Mouse (Mus musculus) adrenal gland, adult 8-10 months (tissue): Measurements from ENCODE around the gene Olfr1431. TPM values are rescaled to one million over a fixed set of nuclear protein-coding genes. Genes with fewer than 3 reads are reported as not detected.
"Not testable (repeated sequence)": the region's sequence is repeated elsewhere in the genome, so short reads cannot be mapped to it uniquely, and the experiment has no call there.

ENCODE experiments used
- DNase-seq: peaks from one replicate; pipeline ENCODE4 v3.0.0; 2022
- total RNA-seq, 4 experiments: library from RNA; stranded (reverse); gene quantifications; 2 replicates each; pipeline ENCODE4 v1.2.4; 2022

Olfr1431 gene
- total RNA-seq, result not detected

GRCm38 (mm10) chr19:12200334-12200733 lies at the start of gene Olfr1431:
TSS of gene Olfr1431 (plus strand) at chr19:12200634.
- no peak for DNase-seq

- DNase-seq, result not testable (repeated sequence)
Observed at GRCm38 (mm10) chr19:12170062-12170599, 30.3 kb upstream of the Olfr1431 start, which contains the start of gene Olfr1555-ps1. TSS of gene Olfr1555-ps1 (minus strand) at chr19:12170112.

GRCm38 (mm10) chr19:12175431-12175830 lies 25.0 kb upstream of the Olfr1431 start:
- DNase-seq, result not testable (repeated sequence)

- not testable (repeated sequence) for DNase-seq
Observed at GRCm38 (mm10) chr19:12199076-12199475, 1.4 kb upstream of the Olfr1431 start.

GRCm38 (mm10) chr19:12232496-12232895 lies 32.1 kb downstream of the Olfr1431 start, which contains the start of gene Olfr1432:
TSS of gene Olfr1432 (minus strand) at chr19:12232596.
- DNase-seq, result not testable (repeated sequence)

- no peak for DNase-seq
Observed at GRCm38 (mm10) chr19:12241559-12241958, 41.1 kb downstream of the Olfr1431 start, which contains the start of gene Olfr262. TSS of gene Olfr262 (minus strand) at chr19:12241659.

- no peak for DNase-seq
Observed at GRCm38 (mm10) chr19:12260732-12261131, 60.3 kb downstream of the Olfr1431 start, which contains the start of gene Olfr235. TSS of gene Olfr235 (plus strand) at chr19:12261032.

Other genes starting within 250 kb of the Olfr1431 start
- gene Osbp, start 234.7 kb upstream of the Olfr1431 start, total RNA-seq, result 100 to 1,000 TPM in 2 of 4 experiments, 10 to 100 TPM in 2; 96.8 to 109 (median 102) TPM
- not detected for gene Olfr1423, start 159.3 kb upstream of the Olfr1431 start, total RNA-seq
- gene Olfr1424, start 138.0 kb upstream of the Olfr1431 start, total RNA-seq, result not detected
- not detected for gene Olfr1425, start 122.9 kb upstream of the Olfr1431 start, total RNA-seq
- gene Olfr1426, start 108.6 kb upstream of the Olfr1431 start, total RNA-seq, result not detected
- not detected for gene Olfr1427, start 97.3 kb upstream of the Olfr1431 start, total RNA-seq
- gene Olfr1428, start 84.7 kb upstream of the Olfr1431 start, total RNA-seq, result not detected
- not detected for gene Olfr76, start 77.4 kb upstream of the Olfr1431 start, total RNA-seq
- not detected for gene Olfr1555-ps1, start 30.5 kb upstream of the Olfr1431 start, total RNA-seq
- gene Olfr1432, start 32.0 kb downstream of the Olfr1431 start, total RNA-seq, result not detected
- not detected for gene Olfr262, start 41.0 kb downstream of the Olfr1431 start, total RNA-seq
- not detected for gene Olfr235, start 60.4 kb downstream of the Olfr1431 start, total RNA-seq
- not detected for gene Olfr1434, start 79.2 kb downstream of the Olfr1431 start, total RNA-seq
- gene Olfr1436, start 98.5 kb downstream of the Olfr1431 start, total RNA-seq, result not detected
- gene Olfr1437, start 124.5 kb downstream of the Olfr1431 start, total RNA-seq, result not detected
- gene Olfr1438-ps1, start 135.3 kb downstream of the Olfr1431 start, total RNA-seq, result not detected
- gene Olfr1440, start 186.6 kb downstream of the Olfr1431 start, total RNA-seq, result not detected
- gene Olfr1441, start 216.8 kb downstream of the Olfr1431 start, total RNA-seq, result not detected
- gene Pfpl, start 227.3 kb downstream of the Olfr1431 start, total RNA-seq, result not detected